Mouse (Mus musculus) cerebellum, postnatal 10 days (tissue): ENCODE data around the gene Xpnpep2.

ENCODE experiments used
- DNase-seq, 2 experiments: peaks; one replicate each; pipeline ENCODE4 v3.0.0; 2021; ENCODE audit warnings: mixed read lengths in 2 of 2

Xpnpep2 gene

GRCm38 (mm10) chrX:48126903-48127476 lies 18.5 kb downstream of the Xpnpep2 start:
- no peak for DNase-seq

- peak in 1 of 2 experiments; percentile 26 for DNase-seq
Measured at GRCm38 (mm10) chrX:48127502-48128218, 19.1 kb downstream of the Xpnpep2 start.

- DNase-seq, result no peak
Measured at GRCm38 (mm10) chrX:48129167-48129566, 20.6 kb downstream of the Xpnpep2 start.

GRCm38 (mm10) chrX:48136935-48137334 lies 28.4 kb downstream of the Xpnpep2 start:
- DNase-seq, result no peak

GRCm38 (mm10) chrX:48138011-48138410 lies 29.5 kb downstream of the Xpnpep2 start:
- no peak for DNase-seq

- no peak for DNase-seq
Measured at GRCm38 (mm10) chrX:48138539-48139275, 30.2 kb downstream of the Xpnpep2 start.

- no peak for DNase-seq
Measured at GRCm38 (mm10) chrX:48139368-48140285, 31.1 kb downstream of the Xpnpep2 start.

- DNase-seq, result no peak
Measured at GRCm38 (mm10) chrX:48140286-48140877, 31.9 kb downstream of the Xpnpep2 start.

GRCm38 (mm10) chrX:48141481-48141880 lies 33.0 kb downstream of the Xpnpep2 start:
- DNase-seq, result no peak

GRCm38 (mm10) chrX:48143415-48144335 lies 35.1 kb downstream of the Xpnpep2 start:
- DNase-seq, result no peak

- DNase-seq, result no peak
Measured at GRCm38 (mm10) chrX:48146262-48146661, 37.7 kb downstream of the Xpnpep2 start, which contains the start of gene Sash3. Gene Sash3, plus strand, starts transcription at chrX:48146436.

GRCm38 (mm10) chrX:48147226-48147625 lies 38.7 kb downstream of the Xpnpep2 start:
- DNase-seq, result no peak

- no peak for DNase-seq
Measured at GRCm38 (mm10) chrX:48147741-48148186, 39.2 kb downstream of the Xpnpep2 start.

- DNase-seq, result no peak
Measured at GRCm38 (mm10) chrX:48152106-48152505, 43.6 kb downstream of the Xpnpep2 start.

- DNase-seq, result no peak
Measured at GRCm38 (mm10) chrX:48153414-48153813, 44.9 kb downstream of the Xpnpep2 start.

- DNase-seq, result no peak
Measured at GRCm38 (mm10) chrX:48153949-48154348, 45.4 kb downstream of the Xpnpep2 start.

- DNase-seq, result no peak
Measured at GRCm38 (mm10) chrX:48155489-48155888, 47.0 kb downstream of the Xpnpep2 start.

GRCm38 (mm10) chrX:48157396-48157795 lies 48.9 kb downstream of the Xpnpep2 start:
- DNase-seq, result peak; percentile 76

- DNase-seq, result no peak
Measured at GRCm38 (mm10) chrX:48158229-48158919, 49.8 kb downstream of the Xpnpep2 start.

- DNase-seq, result no peak
Measured at GRCm38 (mm10) chrX:48169892-48170291, 61.4 kb downstream of the Xpnpep2 start.
